Mouse (Mus musculus): ENCODE data around the gene Phldb1.

GRCm38 (mm10) chr9:44737240-44737949 is 2.4 kb upstream of the Phldb1 start:
- no peak for TF ChIP-seq CTCF (IDR thresholded peaks at IDR 0.05; ENCODE audit: control insufficient read depth, insufficient read depth, insufficient replicate concordance, low read depth, low read length)
- no peak for TF ChIP-seq POLR2A (IDR thresholded peaks at IDR 0.05; ENCODE audit: control insufficient read depth, low read depth, low read length)

All from testis, adult 2 months (tissue).